Mouse (Mus musculus): ENCODE results near the gene Spata21. TPM values are rescaled to one million over a fixed set of nuclear protein-coding genes. Genes with fewer than 3 reads are reported as not detected.
"Not testable (repeated sequence)": the region's sequence is repeated elsewhere in the genome, so short reads cannot be mapped to it uniquely, and the experiment has no call there.

The Spata21 gene
- polyA plus RNA-seq, 1 experiment from 2014 or later, result 0.30 TPM

DNA sequence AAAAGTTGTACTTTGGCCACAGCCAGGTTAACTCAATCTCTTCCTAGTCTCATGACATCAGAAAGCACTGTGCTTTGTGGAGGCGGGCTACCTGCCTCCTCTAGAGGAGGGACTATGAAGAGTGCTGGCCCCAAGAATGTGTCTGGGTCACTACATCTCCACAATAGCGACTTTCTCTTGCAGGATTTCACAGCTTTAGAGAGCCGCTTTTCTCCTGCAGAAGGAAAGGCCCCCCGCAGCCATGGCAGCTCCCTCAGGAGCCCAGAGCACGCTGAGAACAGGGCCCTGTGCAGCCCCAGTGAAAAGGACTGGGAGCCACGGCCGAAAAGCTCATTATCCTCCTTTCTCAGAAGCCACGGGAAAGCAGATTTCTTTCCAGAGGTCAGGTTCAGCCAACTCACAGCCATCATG lies 45.9 kb downstream of the Spata21 start:
- H3K4me3 ChIP-seq, result no peak overlapping the region
- no peak for ATAC-seq
- 8% methylated on average over 8 of the region's 8 CpGs for WGBS
- peaks cover 81% of the 10 kb centered on the region for H3K4me1 ChIP-seq
- no peaks in the 10 kb centered on the region for H3K9me3 ChIP-seq (replicated peaks)
- no peaks in the 10 kb centered on the region for H3K27me3 ChIP-seq
- H3K4me2 ChIP-seq, result peak overlapping the region; percentile 33
- 0 out of 2 replicates have a peak overlapping the region, but pooled peaks have one; percentile 32 for H3K9ac ChIP-seq
- peak overlapping the region; percentile 54; the same call in 1 of the 2 replicates for H3K27ac ChIP-seq
- H3K36me3 ChIP-seq (ENCODE audit: poor library complexity, severe bottlenecking), result no peaks in the 10 kb centered on the region

DNA sequence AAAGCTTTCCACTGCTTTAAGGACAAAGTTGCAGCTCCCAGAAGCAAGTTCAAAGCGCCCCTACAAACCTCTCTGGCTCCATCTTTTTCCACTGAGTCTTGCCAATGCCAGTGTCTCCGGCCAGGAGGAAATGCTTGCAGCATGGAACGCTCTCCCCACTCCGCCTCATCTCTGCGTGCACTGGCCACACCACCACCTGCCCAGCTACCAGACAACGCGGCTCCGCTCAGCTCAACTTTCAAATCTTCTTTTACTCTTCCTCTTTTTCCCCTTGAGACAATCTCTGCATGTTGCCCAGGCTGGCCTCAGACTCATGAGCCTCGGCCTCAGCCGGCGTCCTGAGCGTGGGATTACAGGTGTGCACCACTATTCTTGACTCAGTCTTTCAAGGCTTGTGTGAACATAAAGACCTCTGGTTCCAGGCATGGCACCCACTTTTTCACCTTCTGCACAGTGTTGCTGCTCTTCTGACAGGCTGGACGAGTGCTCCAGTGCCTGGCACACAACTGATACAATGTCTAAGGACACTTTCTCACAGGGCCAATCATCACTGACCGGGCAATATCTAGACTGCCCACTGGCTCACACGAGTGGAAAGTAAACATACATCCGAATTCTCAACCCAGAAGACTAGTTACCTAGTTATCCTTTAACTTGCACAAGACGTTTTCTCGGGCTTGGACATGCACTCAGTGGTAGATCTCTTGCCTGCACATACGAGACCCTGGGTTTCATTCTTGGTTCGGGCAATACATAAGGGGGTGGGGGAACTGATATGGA lies 46.8 kb downstream of the Spata21 start:
- Histone ChIP-seq H3K9me3 (replicated peaks) (no peaks in the 10 kb centered on the region), H3K4me3 (no peak overlapping the region), H3K9ac (0 out of 2 replicates have a peak overlapping the region, but pooled peaks have one; percentile 32), H3K4me2 (peak overlapping the region; percentile 33), H3K27ac (peak overlapping the region; percentile 54; the same call in 1 of the 2 replicates), H3K27me3 (no peaks in the 10 kb centered on the region), H3K4me1 (peaks cover 77% of the 10 kb centered on the region), H3K36me3 (ENCODE audit: poor library complexity, severe bottlenecking) (no peaks in the 10 kb centered on the region)
- no peak for ATAC-seq
- 68% methylated on average over 20 of the region's 20 CpGs for WGBS

DNA sequence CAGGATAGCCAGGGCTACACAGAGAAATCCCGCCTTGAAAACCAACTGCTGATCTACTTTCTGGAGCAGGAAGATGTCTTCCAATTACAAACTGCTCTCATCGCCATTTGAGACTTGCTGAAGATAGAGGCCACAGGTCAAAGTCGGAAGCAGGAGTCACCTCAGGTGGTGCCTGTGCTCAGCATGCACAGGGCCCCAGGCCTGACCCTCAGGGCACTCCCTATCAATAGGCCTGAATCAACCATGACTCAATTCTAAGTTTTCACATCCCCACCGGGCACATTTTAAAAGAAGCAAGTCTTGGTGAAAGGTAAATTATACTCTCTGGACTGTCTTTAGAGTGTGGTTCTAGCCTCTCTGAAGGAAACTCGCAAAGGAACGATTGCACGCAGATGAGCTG lies 48.0 kb downstream of the Spata21 start:
- no peak overlapping the region for H3K9ac ChIP-seq
- WGBS, result 82% methylated on average over 7 of the region's 7 CpGs
- H3K27ac ChIP-seq, result no peak overlapping the region
- peaks cover 69% of the 10 kb centered on the region for H3K4me1 ChIP-seq
- no peaks in the 10 kb centered on the region for H3K27me3 ChIP-seq
- no peak for ATAC-seq
- no peak overlapping the region for H3K4me2 ChIP-seq
- H3K36me3 ChIP-seq (ENCODE audit: poor library complexity, severe bottlenecking), result no peaks in the 10 kb centered on the region
- no peaks in the 10 kb centered on the region for H3K9me3 ChIP-seq (replicated peaks)
- no peak overlapping the region for H3K4me3 ChIP-seq

DNA sequence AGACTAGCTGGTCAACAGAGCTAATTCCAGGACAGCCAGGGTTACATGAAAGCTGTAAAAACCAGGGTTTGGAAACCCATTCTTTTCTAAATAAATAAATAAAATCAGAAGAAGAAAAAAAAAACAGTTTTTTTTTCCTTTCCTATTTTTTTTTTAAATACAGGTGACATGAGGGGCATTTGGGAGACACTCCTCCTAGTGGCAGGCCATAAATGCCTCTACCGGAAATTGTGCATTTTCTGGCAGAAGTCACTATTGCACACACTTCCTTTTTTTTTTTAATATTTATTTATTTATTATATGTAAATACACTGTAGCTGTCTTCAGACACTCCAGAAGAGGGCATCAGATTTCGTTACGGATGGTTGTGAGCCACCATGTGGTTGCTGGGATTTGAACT lies 49.6 kb downstream of the Spata21 start:
- Histone ChIP-seq H3K4me1 (peaks cover 52% of the 10 kb centered on the region), H3K4me2 (peak overlapping the region; percentile 94)
- not testable (repeated sequence) for H3K9ac ChIP-seq; H3K36me3 ChIP-seq (ENCODE audit: poor library complexity, severe bottlenecking); H3K4me3 ChIP-seq; H3K9me3 ChIP-seq (replicated peaks); H3K27ac ChIP-seq; ATAC-seq; H3K27me3 ChIP-seq
- 85% methylated on average over 3 of the region's 3 CpGs for WGBS

DNA sequence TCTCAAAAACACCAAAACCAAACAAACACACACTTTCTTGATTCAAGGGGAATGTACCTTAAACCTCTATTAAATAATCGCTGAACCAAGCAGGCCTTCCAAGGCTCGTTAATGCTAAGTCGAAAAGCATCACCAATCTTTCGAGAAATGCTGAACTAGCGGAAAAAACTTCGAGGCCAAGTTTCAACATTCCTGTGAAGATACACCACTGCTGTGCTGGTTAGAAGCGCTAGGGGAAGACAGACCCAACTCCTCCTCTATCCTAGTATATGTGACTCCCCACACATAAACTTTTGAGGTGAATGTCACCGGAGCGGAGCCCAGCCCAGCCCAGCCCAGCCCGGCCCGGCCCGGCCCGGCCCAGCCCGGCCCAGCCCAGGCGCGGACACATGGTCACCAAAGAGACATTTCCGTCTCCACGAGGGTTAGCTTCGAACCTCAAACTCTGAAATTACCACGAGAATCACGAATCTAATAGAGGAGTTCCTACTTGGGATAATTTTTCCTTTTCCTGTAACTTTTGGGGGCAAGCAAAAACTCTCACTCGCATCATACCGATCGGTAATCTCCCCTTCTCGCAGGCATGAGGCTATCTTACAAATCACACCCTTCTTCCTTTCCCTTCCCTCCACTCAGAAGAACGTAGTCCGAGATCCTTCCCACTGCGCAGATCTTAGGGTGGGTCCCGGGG lies 50.4 kb downstream of the Spata21 start:
- Histone ChIP-seq H3K27me3 (no peaks in the 10 kb centered on the region), H3K36me3 (ENCODE audit: poor library complexity, severe bottlenecking) (no peaks in the 10 kb centered on the region), H3K4me1 (peaks cover 47% of the 10 kb centered on the region), H3K4me2 (peak overlapping the region; percentile 94), H3K9ac (peak overlapping the region; percentile 90), H3K27ac (peak overlapping the region; percentile 93; the same call in 1 of the 2 replicates), H3K4me3 (peak overlapping the region; percentile 90), H3K9me3 (replicated peaks) (no peaks in the 10 kb centered on the region)
- no peak for ATAC-seq
- WGBS, result 3% methylated on average over 29 of the region's 29 CpGs

DNA sequence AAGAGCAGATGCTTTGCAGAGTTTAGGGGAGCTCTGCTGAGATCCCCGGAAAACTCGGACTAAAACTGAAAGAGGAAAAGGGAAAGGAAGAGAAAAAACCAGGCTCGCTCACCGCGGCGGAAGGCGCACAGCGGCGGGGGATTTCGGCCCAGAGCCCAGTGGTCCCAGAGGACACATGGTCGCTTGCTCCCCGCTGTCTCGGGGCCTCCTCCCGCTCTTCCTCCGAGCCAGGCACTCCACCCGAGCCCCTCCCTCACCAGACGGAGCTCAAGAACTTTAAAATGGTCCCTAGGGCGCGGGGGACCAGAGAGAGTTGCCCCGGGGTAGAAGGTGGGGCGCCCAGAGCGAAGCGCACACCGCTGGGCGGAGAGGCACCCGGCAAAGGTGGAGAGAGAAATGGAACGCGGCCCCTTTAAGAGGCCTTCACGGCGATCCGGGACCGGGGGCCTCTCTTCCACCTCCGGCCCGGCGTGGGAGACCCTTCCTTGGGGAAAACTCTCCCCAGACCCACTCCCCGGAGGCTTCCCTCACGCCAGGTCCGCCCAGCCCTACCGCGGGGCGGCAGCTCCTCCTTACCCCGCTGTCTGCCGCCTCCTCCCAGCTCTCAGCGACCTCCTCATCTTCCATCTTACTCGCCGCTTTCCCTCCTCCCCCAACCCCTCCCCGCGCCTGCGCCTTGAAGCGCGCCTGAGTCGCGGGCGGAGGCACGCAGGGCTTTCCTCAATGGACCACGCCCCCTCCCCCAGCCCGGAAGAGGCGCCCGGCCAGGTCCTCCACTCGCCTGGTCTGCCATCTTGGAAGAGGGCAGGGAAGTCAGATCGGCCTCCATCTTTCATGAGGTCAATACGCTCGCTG lies 51.2 kb downstream of the Spata21 start, which contains the start of gene Szrd1:
Gene Szrd1, minus strand, starts transcription at position 660 of the 855 bp plus-strand sequence.
- Histone ChIP-seq H3K4me2 (peak within 1 kb of the TSS; percentile 94), H3K9ac (peak within 1 kb of the TSS; percentile 90), H3K27ac (peak within 1 kb of the TSS; percentile 93), H3K9me3 (replicated peaks) (no peaks in the 10 kb centered on the region), H3K4me1 (peaks cover 42% of the 10 kb centered on the region), H3K36me3 (ENCODE audit: poor library complexity, severe bottlenecking) (no peaks in the 10 kb centered on the region), H3K4me3 (peak within 1 kb of the TSS; percentile 90), H3K27me3 (0 out of 2 replicates have a peak, but pooled peaks cover 3% of the 10 kb centered on the region)
- peak; percentile 95 for ATAC-seq
- WGBS, result under 1% methylated on average over 54 of the region's 63 CpGs

DNA sequence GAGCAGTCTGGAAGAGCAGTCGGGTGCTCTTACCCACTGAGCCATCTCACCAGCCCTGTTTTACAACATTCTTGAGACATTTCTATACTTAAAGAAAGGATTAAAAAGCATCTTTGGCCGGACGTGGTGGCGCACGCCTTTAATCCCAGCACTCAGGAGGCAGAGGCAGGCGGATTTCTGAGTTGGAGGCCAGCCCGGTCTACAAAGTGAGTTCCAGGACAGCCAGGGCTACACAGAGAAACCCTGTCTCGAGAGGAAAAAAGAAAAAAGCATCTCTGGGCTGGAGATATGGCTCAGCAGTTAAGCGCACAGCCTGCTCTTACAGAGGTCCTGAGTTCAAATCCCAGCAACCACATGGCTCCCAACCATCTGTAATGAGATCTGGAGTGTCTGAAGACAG lies 52.2 kb downstream of the Spata21 start:
- not testable (repeated sequence) for H3K9ac ChIP-seq; H3K36me3 ChIP-seq (ENCODE audit: poor library complexity, severe bottlenecking); H3K27me3 ChIP-seq; H3K27ac ChIP-seq; H3K9me3 ChIP-seq (replicated peaks); H3K4me2 ChIP-seq; ATAC-seq; H3K4me3 ChIP-seq
- peaks cover 31% of the 10 kb centered on the region for H3K4me1 ChIP-seq
- WGBS, result 89% methylated on average over 9 of the region's 9 CpGs

DNA sequence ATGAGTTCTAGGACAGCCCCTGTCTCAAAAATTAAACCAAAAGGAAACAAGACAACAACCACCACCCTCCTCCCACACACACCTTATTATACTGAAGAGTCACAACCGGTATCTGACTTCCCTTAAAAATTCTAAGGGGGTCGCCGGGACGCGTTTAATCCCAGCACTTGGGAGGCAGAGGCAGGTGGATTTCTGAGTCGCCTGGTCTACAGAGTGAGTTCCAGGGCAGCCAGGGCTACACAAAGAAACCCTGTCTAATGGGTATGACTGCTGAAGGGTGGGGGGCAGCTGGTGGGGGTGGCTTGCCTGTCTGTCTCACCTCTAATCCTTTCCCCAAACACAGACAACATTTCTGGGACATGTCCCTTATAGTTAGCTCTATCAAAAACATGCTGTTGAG lies 52.8 kb downstream of the Spata21 start:
- H3K9ac ChIP-seq, result no peak overlapping the region
- 91% methylated on average over 6 of the region's 6 CpGs for WGBS
- no peak overlapping the region for H3K4me2 ChIP-seq
- no peak overlapping the region for H3K27ac ChIP-seq
- H3K9me3 ChIP-seq (replicated peaks), result no peaks in the 10 kb centered on the region
- no peak overlapping the region for H3K4me3 ChIP-seq
- H3K36me3 ChIP-seq (ENCODE audit: poor library complexity, severe bottlenecking), result no peaks in the 10 kb centered on the region
- no peak for ATAC-seq
- peaks cover 28% of the 10 kb centered on the region for H3K4me1 ChIP-seq
- H3K27me3 ChIP-seq, result 0 out of 2 replicates have a peak, but pooled peaks cover 3% of the 10 kb centered on the region

DNA sequence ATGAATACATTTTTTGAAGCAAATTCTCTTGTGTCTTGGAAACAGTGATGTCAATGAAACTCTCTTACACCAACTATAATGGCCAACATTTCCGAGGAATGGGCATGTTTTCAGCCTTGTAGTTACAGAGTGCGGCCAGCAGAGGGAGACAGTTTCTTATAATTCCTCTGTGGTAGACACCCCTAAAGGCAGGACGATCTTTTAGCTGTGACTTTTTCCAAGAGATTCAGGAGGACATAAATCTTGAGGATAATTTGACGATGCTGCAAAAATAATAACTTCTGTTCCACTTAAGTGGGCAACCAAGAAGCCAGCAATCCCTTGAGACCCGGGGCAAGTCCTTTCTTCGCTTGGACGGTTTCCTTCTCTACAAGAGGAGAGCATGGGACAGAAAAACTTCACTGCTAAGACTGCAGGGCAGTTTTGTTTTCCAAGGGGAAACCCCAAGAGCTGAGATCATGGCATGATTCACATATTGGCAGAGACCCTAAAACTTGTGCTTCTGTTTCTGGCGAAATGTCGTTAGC lies 54.2 kb downstream of the Spata21 start:
- Histone ChIP-seq H3K4me3 (no peak overlapping the region), H3K4me1 (peaks cover 19% of the 10 kb centered on the region), H3K27me3 (0 out of 2 replicates have a peak, but pooled peaks cover 3% of the 10 kb centered on the region), H3K9me3 (replicated peaks) (no peaks in the 10 kb centered on the region), H3K9ac (no peak overlapping the region), H3K4me2 (no peak overlapping the region), H3K27ac (no peak overlapping the region), H3K36me3 (ENCODE audit: poor library complexity, severe bottlenecking) (no peaks in the 10 kb centered on the region)
- WGBS, result 30% methylated on average over 9 of the region's 9 CpGs
- no peak for ATAC-seq

DNA sequence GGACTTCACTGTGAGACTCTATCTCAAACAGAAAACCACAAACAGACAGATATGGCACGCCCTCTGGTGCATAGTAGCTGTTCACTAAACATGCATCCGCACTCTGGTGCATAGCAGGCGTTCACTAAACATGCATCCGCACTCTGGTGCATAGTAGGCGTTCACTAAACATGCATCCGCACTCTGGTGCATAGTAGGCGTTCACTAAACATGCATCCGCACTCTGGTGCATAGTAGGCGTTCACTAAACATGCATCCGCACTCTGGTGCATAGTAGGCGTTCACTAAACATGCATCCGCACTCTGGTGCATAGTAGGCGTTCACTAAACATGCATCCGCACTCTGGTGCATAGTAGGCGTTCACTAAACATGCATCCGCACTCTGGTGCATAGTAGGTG lies 57.0 kb downstream of the Spata21 start:
- not testable (repeated sequence) for H3K9me3 ChIP-seq (replicated peaks); H3K27ac ChIP-seq; H3K27me3 ChIP-seq; H3K36me3 ChIP-seq (ENCODE audit: poor library complexity, severe bottlenecking); ATAC-seq; H3K9ac ChIP-seq; H3K4me2 ChIP-seq; H3K4me3 ChIP-seq
- WGBS, result 92% methylated on average over 12 of the region's 16 CpGs
- H3K4me1 ChIP-seq, result peaks cover 23% of the 10 kb centered on the region

DNA sequence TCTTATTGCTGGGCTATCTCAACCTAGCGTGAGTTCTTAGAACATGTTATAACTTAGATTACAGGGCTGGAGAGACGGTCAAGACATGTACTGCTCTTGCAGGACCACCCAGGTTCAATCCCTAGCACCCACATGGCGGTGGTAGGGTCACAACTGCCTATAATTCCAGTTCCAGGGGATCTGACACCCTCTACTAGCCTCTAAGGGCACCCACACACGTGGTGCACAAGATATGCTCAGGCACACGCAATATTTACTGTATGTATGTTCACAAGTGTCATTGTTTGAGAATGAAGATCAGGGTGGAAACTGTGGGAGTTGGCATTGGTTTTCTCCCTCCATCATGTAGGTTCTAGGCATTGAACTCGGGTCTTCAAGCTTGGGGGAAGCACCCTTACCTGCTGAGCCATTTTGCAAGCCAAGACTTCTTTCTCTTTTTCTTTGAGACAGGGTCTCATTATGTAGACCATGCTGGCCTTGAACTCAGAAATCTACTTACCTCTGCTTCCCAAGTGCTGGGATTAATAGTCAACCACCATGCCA lies 58.4 kb downstream of the Spata21 start:
- H3K4me1 ChIP-seq, result peaks cover 24% of the 10 kb centered on the region
- no peak for ATAC-seq
- 0 out of 2 replicates have a peak, but pooled peaks cover 3% of the 10 kb centered on the region for H3K27me3 ChIP-seq
- no peaks in the 10 kb centered on the region for H3K36me3 ChIP-seq (ENCODE audit: poor library complexity, severe bottlenecking)
- H3K4me2 ChIP-seq, result no peak overlapping the region; the same call in 1 of the 2 replicates
- 95% methylated on average over 6 of the region's 6 CpGs for WGBS
- no peak overlapping the region for H3K27ac ChIP-seq
- H3K9ac ChIP-seq, result no peak overlapping the region
- H3K9me3 ChIP-seq (replicated peaks), result no peaks in the 10 kb centered on the region
- no peak overlapping the region for H3K4me3 ChIP-seq
